Mouse (Mus musculus) ovary, adult 18-20 months (tissue): ENCODE data around the gene Nxpe3.

ENCODE experiments used
- DNase-seq: peaks from one replicate; pipeline ENCODE4 v3.0.0; 2022; ENCODE audit warnings: low spot score, mixed read lengths

Nxpe3 gene

GRCm38 (mm10) chr16:55809779-55810514 lies 85.1 kb downstream of the Nxpe3 start:
- DNase-seq, result no peak

GRCm38 (mm10) chr16:55809345-55809744 lies 85.7 kb downstream of the Nxpe3 start:
- DNase-seq, result no peak

GRCm38 (mm10) chr16:55807505-55807932 lies 87.6 kb downstream of the Nxpe3 start:
- no peak for DNase-seq

- no peak for DNase-seq
Measured at GRCm38 (mm10) chr16:55804799-55805198, 90.3 kb downstream of the Nxpe3 start.

- DNase-seq, result no peak
Measured at GRCm38 (mm10) chr16:55801629-55802028, 93.5 kb downstream of the Nxpe3 start.

GRCm38 (mm10) chr16:55798845-55799244 lies 96.2 kb downstream of the Nxpe3 start:
- DNase-seq, result no peak

GRCm38 (mm10) chr16:55790326-55790725 lies 104.8 kb downstream of the Nxpe3 start:
- DNase-seq, result no peak
